Mouse (Mus musculus) urinary bladder, postnatal 14 days (tissue): ENCODE measurements around the gene Dcaf6.

Source experiments
- DNase-seq: peaks from one replicate; pipeline ENCODE4 v3.0.0; 2021; ENCODE audit warnings: low spot score

The Dcaf6 gene

GRCm38 (mm10) chr1:165321393-165321861, 138.8 kb downstream of the Dcaf6 start:
- DNase-seq: peak; percentile 44

GRCm38 (mm10) chr1:165320141-165320934, 139.9 kb downstream of the Dcaf6 start:
- peak; percentile 88 for DNase-seq

- DNase-seq: no peak
Measured at GRCm38 (mm10) chr1:165316361-165316760, 143.9 kb downstream of the Dcaf6 start.

GRCm38 (mm10) chr1:165308180-165308579, 152.1 kb downstream of the Dcaf6 start:
- DNase-seq: no peak

GRCm38 (mm10) chr1:165304341-165304740, 155.9 kb downstream of the Dcaf6 start:
- DNase-seq: no peak

GRCm38 (mm10) chr1:165303209-165303608, 157.1 kb downstream of the Dcaf6 start:
- DNase-seq: no peak

- DNase-seq: peak; percentile 86
Measured at GRCm38 (mm10) chr1:165302455-165303208, 157.6 kb downstream of the Dcaf6 start.

- DNase-seq: no peak
Measured at GRCm38 (mm10) chr1:165301567-165301966, 158.7 kb downstream of the Dcaf6 start.

- no peak for DNase-seq
Measured at GRCm38 (mm10) chr1:165301108-165301507, 159.2 kb downstream of the Dcaf6 start.

- DNase-seq: no peak
Measured at GRCm38 (mm10) chr1:165295489-165295888, 164.8 kb downstream of the Dcaf6 start, which contains the start of gene Gpr161. Gene Gpr161, plus strand, starts transcription at chr1:165295789.

- DNase-seq: no peak
Measured at GRCm38 (mm10) chr1:165291606-165292005, 168.7 kb downstream of the Dcaf6 start.

- DNase-seq: peak; percentile 50
Measured at GRCm38 (mm10) chr1:165289831-165290230, 170.4 kb downstream of the Dcaf6 start.

GRCm38 (mm10) chr1:165288165-165288564, 172.1 kb downstream of the Dcaf6 start:
- no peak for DNase-seq

GRCm38 (mm10) chr1:165284096-165284495, 176.2 kb downstream of the Dcaf6 start:
- DNase-seq: no peak

GRCm38 (mm10) chr1:165282967-165283345, 177.3 kb downstream of the Dcaf6 start:
- DNase-seq: no peak

- peak; percentile 12 for DNase-seq
Measured at GRCm38 (mm10) chr1:165282222-165282966, 177.9 kb downstream of the Dcaf6 start.

- peak; percentile 79 for DNase-seq
Measured at GRCm38 (mm10) chr1:165281351-165282221, 178.7 kb downstream of the Dcaf6 start.

- no peak for DNase-seq
Measured at GRCm38 (mm10) chr1:165280741-165281140, 179.5 kb downstream of the Dcaf6 start.
